Mouse (Mus musculus) heart, adult 2 months (tissue): ENCODE measurements at regions not wholly inside any gene's neighbourhood (a gene's known extent, or its start where the extent isn't known, plus 50 kb on each side); places are given as distances from the start of the nearest gene placed in this dataset.

Experiments
- EP300 ChIP-seq: fragments of 200-500 bp; IDR thresholded peaks from 2 replicates; pipeline ENCODE4 v1.6.1; 2011; ENCODE audit warnings: low read depth, low read length, control low read depth; ENCODE audit not compliant: insufficient read depth
- POLR2A ChIP-seq: fragments of 200-500 bp; IDR thresholded peaks from 2 replicates; pipeline ENCODE4 v1.6.1; 2011; ENCODE audit warnings: mild to moderate bottlenecking, low read depth, low read length, control low read depth; ENCODE audit not compliant: insufficient read depth

GRCm38 (mm10) chr9:9548657-9549056 is 309.8 kb upstream of the Arhgap42 start:
- TF ChIP-seq POLR2A (no peak), EP300 (no peak)
